Mouse (Mus musculus): ENCODE results near the gene Ttc9b.

The Ttc9b gene

GRCm38 (mm10) chr7:27674522-27675221 is 21.0 kb downstream of the Ttc9b start, which contains the start of gene Map3k10:
Gene Map3k10, minus strand, starts transcription at chr7:27674598.
- in situ Hi-C loops (cut with MboI; ENCODE audit: low pct_unique_long_range_greater_than_20kb in 1 of 2, low sequenced_read_pairs in 2 of 2, unreplicated experiment in 1 of 2) = loop anchor here in 1 of 2 experiments (10.0 kb wide), 1 partner anchor 370 kb away; no protein-coding TSS in a partner anchor

GRCm38 (mm10) chr7:27675222-27675612 is 21.5 kb downstream of the Ttc9b start:
- in situ Hi-C loops (cut with MboI; ENCODE audit: low pct_unique_long_range_greater_than_20kb in 1 of 2, low sequenced_read_pairs in 2 of 2, unreplicated experiment in 1 of 2) = loop anchor here in 1 of 2 experiments (10.0 kb wide), 1 partner anchor 370 kb away; no protein-coding TSS in a partner anchor

- in situ Hi-C loops (cut with MboI; ENCODE audit: low pct_unique_long_range_greater_than_20kb in 1 of 2, low sequenced_read_pairs in 2 of 2, unreplicated experiment in 1 of 2) = no loop called here
Observed at GRCm38 (mm10) chr7:27683218-27683617, 29.5 kb downstream of the Ttc9b start.

- in situ Hi-C loops (cut with MboI; ENCODE audit: low pct_unique_long_range_greater_than_20kb in 1 of 2, low sequenced_read_pairs in 2 of 2, unreplicated experiment in 1 of 2) = loop anchor here in 1 of 2 experiments (5.0 kb wide), 1 partner anchor 42 kb away; no protein-coding TSS in a partner anchor
Observed at GRCm38 (mm10) chr7:27685220-27685619, 31.5 kb downstream of the Ttc9b start.

- in situ Hi-C loops (cut with MboI; ENCODE audit: low pct_unique_long_range_greater_than_20kb in 1 of 2, low sequenced_read_pairs in 2 of 2, unreplicated experiment in 1 of 2) = loop anchor here in 1 of 2 experiments (5.0 kb wide), 1 partner anchor 42 kb away; no protein-coding TSS in a partner anchor
Observed at GRCm38 (mm10) chr7:27685681-27686080, 32.0 kb downstream of the Ttc9b start.

GRCm38 (mm10) chr7:27687043-27687442 is 33.3 kb downstream of the Ttc9b start:
- in situ Hi-C loops (cut with MboI; ENCODE audit: low pct_unique_long_range_greater_than_20kb in 1 of 2, low sequenced_read_pairs in 2 of 2, unreplicated experiment in 1 of 2) = loop anchor here in 1 of 2 experiments (5.0 kb wide), 1 partner anchor 40 kb away; no protein-coding TSS in a partner anchor

- in situ Hi-C loops (cut with MboI; ENCODE audit: low pct_unique_long_range_greater_than_20kb in 1 of 2, low sequenced_read_pairs in 2 of 2, unreplicated experiment in 1 of 2) = loop anchor here in 1 of 2 experiments (5.0 kb wide), 1 partner anchor 39 kb away; no protein-coding TSS in a partner anchor
Observed at GRCm38 (mm10) chr7:27687836-27688235, 34.1 kb downstream of the Ttc9b start.

- in situ Hi-C loops (cut with MboI; ENCODE audit: low pct_unique_long_range_greater_than_20kb in 1 of 2, low sequenced_read_pairs in 2 of 2, unreplicated experiment in 1 of 2) = loop anchor here in 1 of 2 experiments (5.0 kb wide), 1 partner anchor 39 kb away; no protein-coding TSS in a partner anchor
Observed at GRCm38 (mm10) chr7:27688246-27688788, 34.6 kb downstream of the Ttc9b start.

GRCm38 (mm10) chr7:27688815-27689612 is 35.3 kb downstream of the Ttc9b start, which contains the start of gene Zfp607b:
Gene Zfp607b, plus strand, starts transcription at chr7:27689340.
- in situ Hi-C loops (cut with MboI; ENCODE audit: low pct_unique_long_range_greater_than_20kb in 1 of 2, low sequenced_read_pairs in 2 of 2, unreplicated experiment in 1 of 2) = loop anchor here in 1 of 2 experiments (5.0 kb wide), 1 partner anchor 38 kb away; no protein-coding TSS in a partner anchor

GRCm38 (mm10) chr7:27691076-27691475 is 37.4 kb downstream of the Ttc9b start:
- in situ Hi-C loops (cut with MboI; ENCODE audit: low pct_unique_long_range_greater_than_20kb in 1 of 2, low sequenced_read_pairs in 2 of 2, unreplicated experiment in 1 of 2) = loop anchor here in 1 of 2 experiments (5.0 kb wide), 1 partner anchor 36 kb away; no protein-coding TSS in a partner anchor

- in situ Hi-C loops (cut with MboI; ENCODE audit: low pct_unique_long_range_greater_than_20kb in 1 of 2, low sequenced_read_pairs in 2 of 2, unreplicated experiment in 1 of 2) = no loop called here
Observed at GRCm38 (mm10) chr7:27696711-27697110, 43.0 kb downstream of the Ttc9b start.
